Mouse (Mus musculus) left cerebral cortex, adult 9 months (tissue): ENCODE data around the gene Zfp941.

Experiments
- DNase-seq, 2 experiments: peaks; one replicate each; pipeline ENCODE4 v3.0.0; 2022; ENCODE audit warnings: low spot score in 2 of 2

Gene Zfp941

GRCm38 (mm10) chr7:140821653-140822329 lies at the start of gene Zfp941:
Gene Zfp941 (minus strand): TSS chr7:140822178.
- DNase-seq: peak; percentile 66 to 80

GRCm38 (mm10) chr7:140864761-140865160 lies 42.8 kb upstream of the Zfp941 start:
- DNase-seq: no peak

GRCm38 (mm10) chr7:140860728-140861127 lies 38.8 kb upstream of the Zfp941 start:
- DNase-seq: no peak

DNA sequence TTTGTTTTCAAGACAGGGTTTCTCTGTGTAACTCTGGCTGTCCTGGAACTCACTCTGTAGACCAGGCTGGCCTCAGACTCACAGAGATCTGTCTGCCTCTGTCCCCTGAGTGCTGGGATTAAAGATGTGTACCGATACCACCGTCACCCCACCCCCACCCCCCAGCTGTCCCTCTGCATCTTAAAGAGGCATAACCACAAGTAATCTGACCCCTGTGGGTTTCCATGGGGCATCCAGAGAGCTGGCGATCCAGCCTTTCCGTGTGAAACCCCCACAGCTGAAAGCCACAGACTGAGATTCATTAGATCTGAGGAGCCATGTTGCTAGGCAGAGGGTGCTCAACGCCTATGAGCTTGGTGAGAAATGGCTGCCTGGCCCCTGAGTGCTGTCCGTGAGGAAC lies 38.0 kb upstream of the Zfp941 start:
- no peak for DNase-seq

DNA sequence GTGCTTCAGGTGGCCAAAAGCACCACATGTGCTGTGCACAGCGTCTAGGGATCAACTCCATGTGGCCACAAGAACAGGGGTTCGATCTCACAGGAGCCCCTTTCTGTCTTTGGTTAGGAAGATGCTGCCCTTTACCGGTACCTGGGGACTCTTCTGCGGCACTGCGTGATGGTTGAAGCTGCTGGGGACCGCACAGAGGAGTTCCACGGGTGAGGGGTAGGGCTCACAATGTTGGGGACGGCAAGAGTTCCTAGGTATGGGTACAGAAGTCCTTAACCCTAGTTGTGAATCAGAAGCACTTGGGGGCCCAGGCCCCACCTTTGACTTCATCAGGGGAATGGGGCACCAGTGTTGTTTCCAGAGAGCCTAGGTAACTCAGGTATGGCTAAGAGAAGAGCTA lies 36.8 kb upstream of the Zfp941 start:
- no peak for DNase-seq

DNA sequence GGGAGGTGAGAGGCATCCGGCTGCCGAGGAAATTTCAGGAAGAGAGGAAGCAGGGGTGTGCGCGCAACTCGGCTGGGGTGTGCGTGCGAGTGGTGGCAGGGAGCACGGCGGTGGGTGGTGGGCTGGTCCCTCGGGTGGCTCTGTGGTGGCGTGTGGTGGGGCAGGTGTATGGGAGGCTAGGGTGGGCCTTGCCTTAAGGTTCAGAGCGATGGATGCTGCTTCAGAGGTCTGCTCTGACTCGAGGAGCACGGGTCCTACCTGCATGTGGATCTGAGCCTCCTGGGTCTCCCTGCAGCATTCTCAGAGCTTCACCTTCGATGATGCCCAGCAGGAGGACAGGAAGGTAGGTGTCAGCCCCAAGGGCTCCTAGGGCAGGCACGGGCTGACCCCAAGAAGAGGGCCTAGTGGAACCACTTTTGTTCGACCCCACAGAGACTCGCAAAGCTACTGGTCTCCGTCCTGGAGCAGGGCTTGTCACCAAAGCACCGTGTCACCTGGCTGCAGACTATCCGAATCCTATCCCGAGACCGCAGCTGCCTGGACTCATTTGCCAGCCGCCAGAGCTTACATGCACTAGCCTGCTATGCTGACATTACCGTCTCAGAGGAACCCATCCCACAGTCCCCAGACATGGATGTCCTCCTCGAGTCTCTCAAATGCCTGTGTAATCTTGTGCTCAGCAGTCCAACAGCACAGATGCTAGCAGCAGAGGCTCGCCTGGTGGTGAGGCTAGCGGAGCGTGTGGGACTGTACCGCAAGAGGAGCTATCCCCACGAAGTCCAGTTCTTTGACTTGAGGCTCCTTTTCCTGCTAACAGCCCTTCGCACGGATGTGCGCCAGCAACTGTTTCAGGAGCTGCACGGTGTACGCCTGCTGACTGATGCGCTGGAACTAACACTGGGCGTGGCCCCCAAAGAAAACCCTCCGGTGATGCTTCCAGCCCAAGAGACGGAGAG lies 35.9 kb upstream of the Zfp941 start, which contains the start of gene Bet1l:
Gene Bet1l (minus strand): TSS at position 28 of the 956 bp plus-strand sequence.
- DNase-seq: peak in 1 of 2 experiments; percentile 40

GRCm38 (mm10) chr7:140856785-140857549 lies 35.0 kb upstream of the Zfp941 start, which contains the start of gene Ric8a:
Gene Ric8a (plus strand): TSS chr7:140856957.
- peak; percentile 65 to 89 for DNase-seq

DNA sequence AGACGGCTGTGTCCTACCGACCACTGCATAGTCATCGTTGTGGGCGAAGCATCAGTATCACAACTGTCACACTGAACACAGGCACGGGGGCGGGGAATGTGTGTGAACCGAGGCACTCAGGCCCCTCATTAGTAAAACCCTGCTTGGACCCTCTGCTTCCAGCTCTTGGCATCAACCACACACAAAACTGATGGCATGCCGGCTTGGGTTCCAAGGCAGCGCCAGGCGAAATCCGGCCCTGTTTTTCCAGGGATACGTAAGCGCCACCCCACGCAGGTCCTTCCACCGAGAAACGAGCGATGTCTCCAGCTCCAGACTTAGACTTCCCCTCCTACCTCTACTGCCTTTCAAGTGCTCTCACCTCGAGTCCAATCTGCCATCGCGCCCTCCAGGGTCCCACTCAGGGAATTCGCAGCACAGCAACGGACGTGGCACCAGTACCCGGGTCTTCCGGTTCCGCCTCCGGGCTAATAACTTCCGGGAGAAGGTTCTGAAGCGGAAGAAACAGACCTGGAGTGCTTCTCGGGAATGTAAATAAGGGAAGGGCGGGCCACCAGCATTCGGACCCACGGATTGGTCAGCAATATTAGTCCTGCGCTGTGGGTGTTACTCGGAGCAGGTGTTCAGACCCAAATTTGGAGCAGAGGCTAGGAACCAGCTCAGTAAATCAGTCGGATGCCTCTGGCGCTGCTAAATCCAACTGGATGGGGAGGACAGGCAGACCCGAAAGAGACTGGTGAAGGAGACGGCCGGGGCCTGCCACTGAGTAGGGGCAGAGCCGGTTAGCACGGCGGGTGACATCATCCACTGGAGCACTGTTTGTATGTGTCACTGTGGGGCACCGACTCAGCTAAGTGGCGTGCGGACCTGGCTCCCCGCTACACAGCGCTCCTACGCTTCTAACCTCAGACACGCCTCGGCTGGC lies 34.1 kb upstream of the Zfp941 start, which contains the start of gene Gm45785:
Gene Gm45785 (minus strand): TSS at position 472 of the 925 bp plus-strand sequence.
- peak; percentile 83 to 91 for DNase-seq

DNA sequence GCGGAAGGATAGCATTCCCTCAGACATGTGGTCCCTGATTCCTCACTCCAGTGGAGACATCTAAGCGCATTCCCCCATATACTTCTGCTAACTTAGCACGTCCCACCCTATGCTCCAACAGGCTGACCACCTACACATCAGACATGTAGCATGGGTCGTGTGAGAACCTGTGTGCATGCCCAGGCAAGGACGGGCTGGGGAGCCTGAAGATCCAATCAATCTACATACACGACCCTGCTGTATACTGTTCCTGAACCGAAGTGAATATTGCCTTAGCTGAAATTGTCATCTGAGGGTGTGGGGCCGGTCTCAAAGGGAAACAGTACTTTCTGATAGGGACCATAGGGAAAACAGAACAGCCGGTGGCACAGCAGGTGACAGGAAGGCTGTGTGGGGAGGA lies 33.2 kb upstream of the Zfp941 start:
- no peak for DNase-seq

DNA sequence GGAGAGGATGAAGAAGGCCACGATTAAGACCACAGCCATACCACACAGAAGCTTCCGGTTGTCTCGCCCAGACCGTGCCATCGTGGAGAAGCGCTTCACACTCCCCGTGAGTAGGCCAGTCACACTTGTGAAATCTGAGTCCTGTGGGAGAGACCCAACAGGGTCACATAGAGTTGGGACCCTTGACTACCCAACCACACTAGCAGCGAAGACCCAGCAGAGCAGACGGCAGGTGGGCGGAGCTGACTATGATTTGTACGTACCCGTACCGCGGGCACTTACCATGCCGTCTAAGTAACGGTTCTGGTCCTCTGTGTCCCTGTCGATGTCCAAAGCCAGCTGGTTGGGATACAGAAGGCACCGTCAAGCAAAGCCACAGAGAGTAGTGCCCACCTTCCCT lies 32.5 kb upstream of the Zfp941 start:
- no peak for DNase-seq

GRCm38 (mm10) chr7:140853386-140853785 lies 31.4 kb upstream of the Zfp941 start:
- DNase-seq: no peak

DNA sequence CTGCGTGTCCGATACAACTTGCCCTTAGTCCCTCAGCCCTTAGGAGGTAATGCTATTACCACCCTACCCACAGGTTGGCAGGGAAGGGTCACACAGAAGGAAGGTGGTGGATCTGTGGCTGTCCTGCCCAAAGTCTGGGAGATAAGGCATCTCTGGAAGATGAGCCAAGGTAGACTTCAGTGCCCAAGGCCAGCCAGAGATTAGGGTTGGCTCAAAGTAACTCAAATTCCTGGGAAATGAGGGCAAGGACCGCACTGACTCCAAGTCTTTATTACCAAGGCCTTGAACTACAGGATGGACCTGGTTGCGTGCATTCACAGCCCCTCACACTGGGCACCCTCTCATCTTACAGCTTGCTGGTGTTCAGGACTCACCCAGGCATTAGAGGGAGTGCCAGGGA lies 29.9 kb upstream of the Zfp941 start:
- no peak for DNase-seq

- no peak for DNase-seq
Measured at GRCm38 (mm10) chr7:140848591-140848990, 26.6 kb upstream of the Zfp941 start.

GRCm38 (mm10) chr7:140847755-140848580 lies 26.0 kb upstream of the Zfp941 start, which contains the start of gene Odf3:
Gene Odf3 (plus strand): TSS chr7:140847805.
- DNase-seq: no peak

DNA sequence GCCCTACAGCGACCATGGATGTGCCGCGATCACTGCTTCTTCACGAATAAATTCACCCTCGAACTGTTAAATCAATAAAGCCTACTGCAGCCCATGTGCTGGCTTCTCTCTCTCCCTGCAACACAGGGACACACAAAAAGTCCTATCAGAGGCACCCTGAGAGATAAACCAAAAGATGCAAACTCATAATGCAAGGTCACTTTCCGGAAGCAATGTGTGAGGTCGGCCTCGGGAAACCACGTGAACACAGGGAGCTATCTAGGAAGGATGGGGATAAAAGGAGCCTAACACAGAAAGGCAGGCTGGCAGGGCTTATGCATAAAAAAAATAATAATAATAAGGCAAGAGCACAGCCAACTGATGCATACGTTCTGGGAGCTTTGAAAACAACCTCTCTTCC lies 24.7 kb upstream of the Zfp941 start:
- DNase-seq: no peak

DNA sequence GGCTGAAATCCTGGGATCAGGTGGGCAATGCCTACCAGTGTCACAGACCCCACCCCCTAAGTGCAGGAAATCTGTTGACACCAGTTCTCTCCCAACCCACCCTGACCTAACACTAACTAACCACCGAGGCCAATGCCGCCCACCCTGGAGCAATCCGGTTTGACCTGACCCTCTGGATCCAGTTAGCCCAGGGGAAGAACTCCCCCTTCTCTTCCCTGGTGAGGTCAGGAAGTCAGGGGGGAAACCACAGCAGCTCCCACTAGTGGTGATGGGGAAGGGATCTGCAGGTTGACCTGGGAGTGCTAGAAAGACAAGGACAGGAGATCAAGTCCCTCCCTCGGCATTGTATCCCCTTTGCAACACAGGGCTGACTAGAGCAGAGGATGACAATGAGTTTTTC lies 23.7 kb upstream of the Zfp941 start:
- DNase-seq: no peak

- peak in 1 of 2 experiments; percentile 89 for DNase-seq
Measured at GRCm38 (mm10) chr7:140844905-140845665, 23.1 kb upstream of the Zfp941 start, which contains the start of gene Scgb1c1. Gene Scgb1c1 (plus strand): TSS chr7:140845547.

DNA sequence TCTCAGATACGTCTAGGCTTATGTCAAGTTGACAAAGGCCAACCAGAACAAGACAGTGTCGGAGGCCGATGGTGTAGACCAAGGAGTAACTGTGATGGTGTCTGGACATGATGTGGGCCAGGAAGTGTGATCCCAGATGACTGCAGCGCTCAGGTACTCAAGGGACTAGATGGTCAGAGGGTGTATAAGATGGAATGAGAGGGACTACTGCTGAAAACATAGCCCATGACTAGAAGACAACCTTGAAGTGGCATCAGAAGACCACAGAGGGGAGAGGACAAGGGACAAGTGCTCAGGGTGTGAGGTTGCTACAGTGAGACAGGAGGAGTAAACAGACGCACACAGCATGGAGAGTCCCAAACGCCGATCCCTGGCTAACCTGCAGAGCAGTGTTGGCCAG lies 21.8 kb upstream of the Zfp941 start:
- DNase-seq: no peak
